Mouse (Mus musculus): ENCODE data around the gene Mpp2. TPM values are rescaled to one million over a fixed set of nuclear protein-coding genes. Genes with fewer than 3 reads are reported as not detected.

The Mpp2 gene
- 1 to 10 TPM; 2.3 to 2.7 TPM for total RNA-seq (2021)

DNA sequence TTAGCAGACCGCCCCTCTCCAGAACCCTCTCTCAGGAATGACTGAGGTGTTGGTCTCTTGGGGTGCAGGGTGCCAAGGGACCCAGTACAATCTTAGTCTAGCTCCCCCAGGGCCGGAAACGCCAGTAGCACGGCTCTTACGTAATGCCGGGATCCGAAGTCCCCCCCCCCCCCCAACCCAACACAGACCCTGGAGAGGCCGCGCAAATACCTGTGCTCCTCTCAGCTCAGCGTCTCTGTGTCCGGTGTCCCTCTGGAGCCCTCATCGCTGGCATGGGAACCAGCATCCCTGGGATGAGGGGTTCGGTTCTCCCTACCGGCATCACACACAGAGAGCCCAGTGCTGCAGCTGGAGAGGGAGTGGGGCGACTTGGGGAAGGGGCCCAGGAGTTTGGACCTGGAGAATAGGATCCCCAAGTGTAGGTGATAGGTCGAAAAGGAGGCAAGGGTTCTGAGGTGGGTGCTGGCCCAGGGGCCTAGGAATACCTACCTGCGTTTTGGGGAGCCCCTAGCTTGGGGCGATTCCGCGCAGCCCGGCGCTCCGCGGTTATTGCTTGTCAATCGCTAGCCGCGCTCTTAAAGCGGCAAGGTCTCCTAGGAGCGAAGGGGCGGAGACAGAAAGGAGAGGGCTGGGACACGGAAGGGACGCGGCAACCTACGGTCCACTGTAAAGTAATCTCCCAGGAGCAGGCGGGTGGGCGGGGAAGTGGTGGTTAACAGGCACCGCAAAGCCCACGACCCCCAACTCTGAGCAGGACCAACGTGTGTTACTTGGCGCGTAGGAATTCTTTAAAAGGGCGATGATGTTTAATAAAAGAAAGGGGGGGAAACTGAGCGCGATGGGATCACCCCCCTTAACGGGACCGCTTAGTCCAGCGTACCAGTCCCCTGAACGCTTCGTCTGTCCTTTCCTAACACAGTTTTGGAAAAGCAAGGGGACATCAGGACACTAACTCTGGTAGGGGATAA, at the start of gene Mpp2:
Mpp2 (minus strand) TSS at position 585 of the 968 bp plus-strand sequence.
- intact Hi-C loops (cut with DNase I), result loop anchor here (2.0 kb wide), 1 partner anchor 27 kb away; no protein-coding TSS in a partner anchor
- DNase-seq (ENCODE audit: low spot score), result peak; percentile 39

DNA sequence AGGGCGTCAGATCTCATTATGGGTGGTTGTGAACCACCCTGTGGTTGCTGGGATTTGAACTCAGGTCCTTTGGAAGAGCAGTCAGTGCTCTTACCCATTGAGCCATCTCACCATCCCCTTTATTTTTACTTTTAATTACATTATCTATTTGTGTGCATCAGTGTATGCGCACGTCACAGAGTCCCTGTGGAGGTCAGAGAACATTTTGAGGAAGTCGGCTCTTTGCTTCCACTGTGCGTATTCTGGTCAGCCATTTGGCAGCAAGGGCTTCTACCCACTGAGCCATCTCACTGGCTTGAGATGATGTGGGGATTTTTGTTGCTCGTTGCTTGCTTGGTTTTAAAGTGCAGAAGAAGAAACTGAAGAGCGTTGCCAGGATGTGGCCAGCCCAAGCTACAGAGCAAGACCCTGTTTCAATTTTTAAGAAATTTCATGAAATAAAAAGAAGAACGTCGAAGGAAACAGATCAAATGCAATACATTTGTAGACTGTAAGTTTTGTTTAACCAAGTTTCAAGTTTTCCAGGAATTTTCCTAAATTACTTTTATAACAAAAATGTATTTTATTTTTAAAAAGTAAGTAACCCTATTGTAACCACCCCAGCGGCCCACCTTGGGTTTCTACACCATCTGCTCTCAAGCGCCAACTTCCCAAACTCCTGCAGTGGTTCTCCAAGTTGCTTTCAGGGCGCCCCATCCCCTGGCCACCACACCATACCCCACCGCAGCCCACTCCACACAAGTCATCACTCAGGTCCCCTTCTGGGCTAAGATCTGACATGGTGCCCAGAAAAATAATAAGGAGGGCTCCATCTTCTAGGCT, 49.5 kb upstream of the Mpp2 start:
- DNase-seq (ENCODE audit: low spot score), result no peak
- intact Hi-C loops (cut with DNase I), result loop anchor here (1.0 to 5.0 kb wide), 4 partner anchors 36 to 221 kb away; partner anchors contain the start of gene Dusp3

DNA sequence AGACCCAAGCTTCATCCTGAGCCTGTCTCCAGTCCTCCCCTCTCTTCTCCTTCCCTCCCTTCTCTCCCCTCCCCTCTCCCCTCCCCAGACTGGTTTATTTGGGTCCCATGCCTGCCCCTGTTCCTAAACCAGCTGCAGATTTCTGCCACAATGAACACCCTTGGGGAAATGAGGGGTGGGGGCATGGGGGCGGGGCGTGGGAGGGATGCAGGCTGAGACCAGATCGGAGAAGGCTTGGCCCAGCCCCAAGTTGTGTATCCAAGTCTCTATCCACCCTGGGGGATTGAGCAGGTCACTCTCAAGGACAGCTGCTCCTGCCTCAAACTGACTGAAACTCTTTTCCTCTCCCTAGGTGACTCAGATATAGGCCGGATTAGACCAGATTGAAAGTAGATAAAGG, 46.2 kb upstream of the Mpp2 start:
- intact Hi-C loops (cut with DNase I), result no loop called here
- DNase-seq (ENCODE audit: low spot score), result no peak

DNA sequence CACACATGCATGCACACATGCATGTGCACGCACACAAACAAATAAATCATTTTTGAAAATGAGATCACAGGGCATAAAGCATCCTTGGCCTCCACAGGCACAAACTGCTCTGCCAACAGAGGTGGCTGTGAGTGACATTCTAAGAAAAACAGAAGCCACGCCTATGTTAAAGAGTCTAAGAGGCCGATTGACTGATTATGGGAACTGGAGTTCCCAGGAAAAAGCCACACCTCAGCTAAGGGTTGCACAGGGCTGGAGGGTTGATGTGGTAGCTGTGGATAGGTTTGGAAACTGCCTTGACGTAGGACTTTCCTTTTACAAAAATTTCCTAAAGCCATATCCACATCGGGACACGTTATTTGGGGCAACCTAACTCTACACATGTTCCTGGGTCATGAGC, 29.1 kb upstream of the Mpp2 start:
- intact Hi-C loops (cut with DNase I), result no loop called here
- DNase-seq (ENCODE audit: low spot score), result no peak

DNA sequence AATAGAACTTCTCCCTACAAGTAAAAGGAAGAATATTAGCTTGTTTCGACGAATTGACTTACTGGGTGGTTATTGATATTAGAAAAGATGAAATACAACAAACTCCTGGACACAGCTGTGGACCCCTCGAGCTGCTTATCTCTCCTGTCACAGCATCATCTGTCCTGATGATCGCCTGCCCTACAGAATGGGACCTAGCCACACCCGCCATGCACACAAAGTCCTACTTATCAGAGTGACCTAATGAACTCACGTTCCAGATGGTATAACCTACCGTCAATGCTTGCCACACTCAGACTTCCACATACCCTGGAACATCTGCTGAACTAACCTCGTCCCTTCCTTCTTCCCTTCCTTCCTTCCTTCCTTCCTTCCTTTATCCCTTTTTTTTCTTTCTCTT, 27.9 kb upstream of the Mpp2 start:
- DNase-seq (ENCODE audit: low spot score), result no peak
- intact Hi-C loops (cut with DNase I), result no loop called here

DNA sequence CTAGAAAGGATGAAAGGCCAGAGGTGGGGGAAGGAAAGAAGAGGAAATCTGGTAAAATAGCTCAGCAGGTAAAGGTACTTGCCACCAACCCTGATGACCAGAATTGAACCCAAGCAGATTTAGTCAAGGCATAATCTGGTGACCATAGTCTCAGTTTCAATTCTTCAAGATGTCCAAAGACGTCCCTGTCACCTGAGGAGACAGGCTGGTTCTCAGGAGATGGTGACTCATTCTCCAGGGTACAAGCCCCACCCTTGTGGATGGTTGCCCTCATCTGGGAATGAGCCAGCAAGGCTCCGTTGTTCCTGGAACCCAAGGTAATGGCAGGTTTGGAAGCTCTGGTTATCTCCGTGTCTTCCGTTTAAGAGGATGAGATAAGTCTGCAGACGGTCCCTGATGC, 23.3 kb upstream of the Mpp2 start:
- DNase-seq (ENCODE audit: low spot score), result no peak
- intact Hi-C loops (cut with DNase I), result no loop called here

DNA sequence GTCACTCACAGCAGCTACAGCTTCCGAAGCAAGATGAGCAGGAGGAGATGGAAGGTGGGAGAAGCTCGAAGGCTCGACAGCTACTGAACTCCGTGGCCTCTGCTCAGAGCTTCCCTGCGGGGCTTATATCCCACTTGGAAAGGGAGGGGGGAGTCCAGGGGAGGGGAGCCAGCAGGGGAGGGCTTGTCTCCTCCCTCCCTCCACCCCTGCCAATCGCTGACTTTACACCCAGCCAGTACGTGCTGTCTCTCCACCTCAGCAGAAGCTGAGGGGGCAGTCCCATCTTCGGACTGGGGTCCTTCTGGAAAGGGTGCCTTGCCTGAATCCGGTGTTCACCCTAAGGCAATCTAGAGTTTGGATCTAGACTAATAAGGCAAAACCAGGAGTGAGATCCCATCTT, 19.4 kb upstream of the Mpp2 start, which contains the start of gene Pyy:
Pyy (minus strand) TSS at position 101 of the 400 bp plus-strand sequence.
- intact Hi-C loops (cut with DNase I), result no loop called here
- no peak for DNase-seq (ENCODE audit: low spot score)

DNA sequence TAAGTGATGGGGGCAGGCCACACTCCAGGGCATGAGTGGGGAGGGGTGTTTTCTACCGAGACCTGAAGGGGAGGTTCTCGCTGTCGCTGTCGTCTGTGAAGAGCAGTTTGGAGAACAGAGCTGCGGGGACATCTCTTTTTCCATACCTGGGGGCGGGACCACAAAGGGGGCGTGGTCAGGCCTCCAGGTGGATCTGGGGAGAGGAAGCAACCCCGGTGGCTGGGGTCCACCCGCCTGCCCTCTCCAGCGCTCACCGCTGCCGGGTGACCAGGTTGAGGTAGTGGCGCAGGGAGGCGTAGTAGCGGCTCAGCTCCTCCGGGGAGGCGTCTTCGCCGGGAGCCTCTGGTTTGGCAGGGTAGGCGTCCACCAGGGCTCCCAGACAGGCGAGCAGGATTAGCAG, 18.6 kb upstream of the Mpp2 start:
- intact Hi-C loops (cut with DNase I), result no loop called here

DNA sequence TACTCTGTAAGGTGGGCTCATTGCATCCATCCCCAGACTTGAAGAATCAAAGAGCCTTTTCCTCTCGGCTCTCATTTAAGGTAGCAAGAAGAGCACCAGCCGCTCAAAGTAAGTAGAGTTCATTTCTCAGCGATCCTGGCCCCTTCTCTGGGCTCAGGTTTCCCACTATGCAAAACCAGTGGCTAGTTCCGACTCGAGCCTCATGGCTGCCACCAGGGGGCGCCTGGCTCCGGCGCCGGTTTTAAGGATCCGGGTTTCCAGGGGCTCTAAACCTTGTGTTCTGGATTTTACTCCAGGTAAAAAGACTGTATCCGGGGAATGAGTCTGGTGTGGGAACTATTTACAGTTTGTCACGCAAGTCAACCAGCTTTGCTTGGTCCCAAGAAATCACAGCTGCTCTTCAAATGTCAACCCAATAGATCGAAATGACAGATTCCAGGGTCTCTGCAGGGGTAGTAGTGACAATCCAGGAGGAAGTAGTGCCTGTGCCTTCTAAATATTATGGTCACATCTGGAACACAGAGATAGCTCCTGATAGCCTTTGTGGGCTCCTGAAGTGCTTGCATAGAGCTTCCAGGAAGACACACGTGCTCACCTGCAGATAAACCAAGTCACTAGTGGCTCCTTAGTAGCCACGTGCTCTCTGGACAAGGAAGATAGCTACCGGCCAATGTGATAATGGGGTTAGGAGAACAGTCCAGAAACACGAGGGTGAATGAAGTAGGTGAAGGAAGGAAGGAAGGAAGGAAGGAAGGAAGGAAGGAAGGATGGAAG, 14.4 kb upstream of the Mpp2 start:
- intact Hi-C loops (cut with DNase I), result loop anchor here (1.0 to 5.0 kb wide), 3 partner anchors 36 to 165 kb away; no protein-coding TSS in a partner anchor
- no peak for DNase-seq (ENCODE audit: low spot score)

More for the DNA sequence above, 18.6 kb upstream of the Mpp2 start:
- no peak for DNase-seq (ENCODE audit: low spot score)

DNA sequence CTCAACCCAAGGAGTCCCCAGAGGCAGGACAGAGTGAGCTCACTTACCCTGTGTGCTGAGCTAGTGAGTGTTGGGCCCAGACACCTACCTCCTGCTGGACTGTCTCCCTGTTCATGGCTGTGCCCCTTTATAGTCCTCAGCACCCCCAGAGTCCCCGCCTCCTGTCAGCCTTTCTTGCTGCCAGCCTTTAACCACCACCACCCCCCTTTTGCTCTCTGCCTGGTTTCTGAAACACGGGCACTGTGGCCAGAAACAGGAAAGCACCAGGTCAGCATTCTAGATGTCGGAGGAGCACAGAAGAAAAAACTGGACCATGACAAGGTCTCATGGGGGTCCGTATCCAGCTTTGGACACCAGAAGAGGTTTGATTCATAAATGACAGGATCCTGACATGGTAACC, 12.9 kb upstream of the Mpp2 start, which contains the start of gene Ppy:
Ppy (minus strand) TSS at position 101 of the 400 bp plus-strand sequence.
- DNase-seq (ENCODE audit: low spot score), result no peak
- intact Hi-C loops (cut with DNase I), result loop anchor here (5.0 kb wide), 1 partner anchor 39 kb away; no protein-coding TSS in a partner anchor

DNA sequence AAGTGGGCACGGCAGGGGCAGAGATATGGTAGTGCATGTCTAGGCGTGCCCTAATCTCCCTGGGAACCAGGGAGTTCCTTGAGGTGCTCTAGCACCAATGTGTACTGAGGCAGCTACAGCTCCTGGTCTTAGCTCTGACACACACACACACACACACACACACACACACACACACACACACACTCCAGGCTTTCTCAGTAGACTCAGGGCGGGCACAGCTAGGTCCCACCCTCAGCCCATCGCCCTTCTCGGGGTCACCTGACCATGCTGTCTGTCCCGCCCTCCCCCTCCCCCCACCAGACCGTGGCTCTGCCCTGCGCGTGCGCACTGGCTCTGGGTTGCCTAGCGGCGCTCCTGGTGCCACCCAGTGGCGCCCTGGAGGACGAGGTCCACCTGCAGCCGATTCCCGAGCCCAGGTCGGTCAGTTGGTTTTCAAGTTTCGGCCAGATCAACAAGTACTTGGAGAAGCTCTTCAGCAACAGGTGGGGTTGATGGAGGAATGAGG, 8.6 kb upstream of the Mpp2 start:
- DNase-seq (ENCODE audit: low spot score), result no peak
- intact Hi-C loops (cut with DNase I), result no loop called here

DNA sequence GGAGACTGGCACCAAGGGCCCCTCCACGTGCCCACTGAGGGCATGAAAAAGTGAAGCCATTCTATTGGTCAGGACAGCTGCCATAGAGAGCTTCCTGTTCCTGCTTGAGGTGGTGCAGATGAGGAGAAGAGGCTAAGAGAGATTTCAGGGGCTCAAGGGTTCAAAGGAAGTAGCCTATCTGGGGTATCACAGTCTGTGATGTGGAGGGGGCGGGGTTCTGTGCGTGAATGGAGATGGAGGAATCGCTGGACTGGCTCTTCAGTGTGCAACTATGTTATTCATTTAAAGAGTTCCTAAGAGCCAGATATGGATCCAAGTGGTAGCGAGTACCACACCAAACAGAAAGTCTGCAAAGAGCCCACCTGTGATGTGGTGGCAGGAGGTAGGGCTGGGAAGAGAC, 8.1 kb upstream of the Mpp2 start:
- intact Hi-C loops (cut with DNase I), result no loop called here
- no peak for DNase-seq (ENCODE audit: low spot score)

DNA sequence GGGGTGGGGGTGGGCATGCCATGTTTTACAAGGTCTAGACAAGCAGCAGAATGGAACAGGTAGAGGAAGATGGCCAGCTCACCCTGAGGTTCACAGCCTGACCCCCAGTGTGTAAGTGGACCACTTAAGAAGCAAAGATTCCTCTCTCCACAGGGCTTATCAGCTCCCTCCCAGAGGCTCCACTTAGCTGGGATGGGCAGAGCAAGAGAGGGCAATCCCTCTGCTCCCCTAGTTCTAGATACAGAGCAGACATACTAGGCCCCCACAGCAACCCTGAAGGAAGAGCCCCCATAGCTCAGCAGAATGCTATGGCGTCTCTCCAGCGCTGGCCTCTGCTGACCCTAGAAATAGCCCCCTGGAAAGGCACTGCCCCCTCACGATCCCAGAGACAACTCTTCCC, 7.4 kb upstream of the Mpp2 start:
- intact Hi-C loops (cut with DNase I), result no loop called here
- DNase-seq (ENCODE audit: low spot score), result no peak

DNA sequence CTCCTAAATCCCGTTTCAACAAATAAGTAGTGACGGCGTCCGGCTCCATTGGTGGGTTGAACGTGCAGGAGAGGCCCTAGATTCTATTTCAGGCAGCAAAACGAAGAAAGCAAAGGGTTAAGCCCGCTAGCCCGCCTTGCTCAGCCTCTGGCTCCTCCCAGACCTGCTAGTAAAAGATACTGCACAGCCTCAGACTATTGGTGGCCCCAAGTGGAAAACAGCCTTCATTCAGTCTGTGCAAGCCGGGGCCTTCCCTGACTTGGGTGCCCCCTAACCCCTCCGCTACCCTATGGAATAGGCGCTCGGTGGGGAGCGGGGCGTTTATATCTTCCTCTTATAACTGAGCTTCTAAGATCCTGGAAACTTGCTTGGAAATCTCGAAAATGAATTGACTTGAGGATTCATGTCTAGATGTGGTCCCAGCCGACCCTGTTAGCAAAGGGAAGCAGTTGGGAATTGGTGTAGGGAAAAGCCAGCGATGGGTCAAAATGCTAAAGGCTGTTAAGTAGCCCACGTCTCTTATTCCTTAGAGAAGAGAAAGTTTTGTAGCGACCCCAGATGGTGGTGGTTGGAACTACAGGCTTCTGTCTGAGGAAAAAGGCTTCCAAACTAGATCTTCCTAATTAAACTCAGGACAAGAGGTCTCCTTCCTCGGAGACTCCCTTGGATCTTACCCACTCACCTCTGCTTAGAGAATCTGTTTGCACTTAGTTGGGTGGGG, 933 bp upstream of the Mpp2 start:
- intact Hi-C loops (cut with DNase I), result loop anchor here (2.0 kb wide), 1 partner anchor 28 kb away; no protein-coding TSS in a partner anchor
- no peak for DNase-seq (ENCODE audit: low spot score)

DNA sequence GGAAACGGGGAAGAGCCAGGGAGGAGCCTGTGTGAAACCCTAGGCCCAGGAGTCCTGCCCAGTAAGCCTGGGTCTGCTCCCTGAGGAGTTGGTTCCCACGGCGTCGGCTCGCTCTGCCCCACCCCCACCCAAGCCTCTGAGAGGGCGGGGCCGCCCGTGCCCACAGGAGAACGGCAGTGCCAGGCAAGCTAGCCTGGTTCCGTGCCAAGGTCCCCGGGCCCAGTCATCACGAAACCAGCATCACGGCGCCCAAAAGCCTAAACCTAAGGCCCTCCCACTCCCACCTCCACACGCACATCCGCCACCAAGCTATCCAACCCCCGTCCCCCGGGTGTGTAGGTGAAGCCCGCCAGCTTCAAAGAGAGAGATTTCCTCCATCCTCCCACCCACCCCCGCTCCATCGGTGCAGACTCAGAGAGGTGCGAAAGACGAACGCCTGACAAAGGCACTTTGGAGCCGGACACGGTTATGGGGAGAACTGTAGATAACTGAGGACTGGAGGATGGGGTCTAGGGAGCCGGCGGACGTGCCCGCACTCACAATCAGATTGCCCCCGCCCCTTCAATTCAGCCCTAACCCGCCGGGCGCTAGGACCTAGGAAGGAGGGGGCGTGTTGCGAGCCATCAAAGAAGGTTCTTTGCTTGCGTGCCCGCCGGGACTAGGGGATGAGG, 1.1 kb downstream of the Mpp2 start:
- intact Hi-C loops (cut with DNase I), result no loop called here

DNA sequence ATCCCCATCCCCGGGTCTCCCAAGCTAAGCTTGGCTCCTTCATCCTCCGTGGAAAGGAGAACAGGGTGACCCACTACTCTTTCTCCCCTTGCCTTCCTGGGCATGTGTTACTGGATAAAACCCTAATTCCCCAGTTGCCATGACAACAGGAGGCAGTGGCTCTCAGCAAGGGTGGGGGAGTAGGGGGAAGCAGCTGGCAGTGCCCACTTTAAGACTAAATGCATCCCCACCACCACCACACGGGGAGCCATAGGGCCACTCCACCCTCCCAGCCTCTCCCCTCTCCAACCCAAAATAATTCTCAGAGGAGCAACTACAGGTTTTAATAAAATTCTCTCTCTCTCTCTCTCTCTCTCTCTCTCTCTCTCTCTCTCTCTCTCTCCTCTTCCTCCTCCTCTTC, 2.0 kb downstream of the Mpp2 start:
- DNase-seq (ENCODE audit: low spot score), result no peak
- intact Hi-C loops (cut with DNase I), result no loop called here

More for the DNA sequence above, 1.1 kb downstream of the Mpp2 start:
- peak; percentile 41 for DNase-seq (ENCODE audit: low spot score)

DNA sequence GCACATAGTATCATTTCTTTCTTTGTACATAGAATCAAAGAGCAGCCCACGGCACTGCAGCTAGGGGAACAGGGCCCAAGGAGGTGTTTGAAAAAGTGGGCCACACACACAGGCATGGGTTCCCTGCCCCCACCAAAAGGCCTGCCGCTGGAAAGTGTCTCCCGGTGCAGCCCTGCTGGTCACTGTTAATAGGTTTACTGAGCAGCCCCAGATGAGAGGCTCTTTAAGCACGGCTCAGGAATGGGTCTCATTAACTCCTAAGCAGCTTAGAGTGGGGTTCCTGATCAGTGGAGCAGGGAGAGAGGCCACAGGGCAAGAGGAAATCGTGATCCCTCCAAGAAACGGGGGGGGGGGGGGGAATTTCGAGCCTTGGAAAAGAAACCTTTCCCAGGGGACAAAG, 4.2 kb downstream of the Mpp2 start:
- intact Hi-C loops (cut with DNase I), result no loop called here

DNA sequence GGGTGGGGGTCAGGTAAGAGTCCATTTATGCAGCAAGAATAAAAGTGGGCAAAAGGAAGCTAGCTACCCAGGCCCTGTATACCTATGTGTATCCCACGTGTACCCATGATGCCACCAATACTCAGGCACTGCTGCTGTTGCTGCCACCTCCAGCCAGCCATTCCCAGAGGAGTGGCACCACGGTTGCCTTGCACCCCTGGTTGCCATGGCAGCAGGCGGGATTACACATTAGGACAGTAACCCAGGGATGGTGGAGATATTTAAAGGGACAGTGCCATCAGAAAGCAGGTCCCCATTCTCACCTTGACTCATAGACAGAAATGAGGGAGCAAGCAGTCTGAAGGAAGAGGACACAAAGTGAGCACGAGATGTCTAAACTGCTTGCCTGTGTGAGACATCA, 5.1 kb downstream of the Mpp2 start:
- intact Hi-C loops (cut with DNase I), result no loop called here

More for the DNA sequence above, 4.2 kb downstream of the Mpp2 start:
- no peak for DNase-seq (ENCODE audit: low spot score)

More for the DNA sequence above, 5.1 kb downstream of the Mpp2 start:
- DNase-seq (ENCODE audit: low spot score), result no peak

Measured in heart, postnatal 25 days (tissue).